In the genomic region with DNA sequence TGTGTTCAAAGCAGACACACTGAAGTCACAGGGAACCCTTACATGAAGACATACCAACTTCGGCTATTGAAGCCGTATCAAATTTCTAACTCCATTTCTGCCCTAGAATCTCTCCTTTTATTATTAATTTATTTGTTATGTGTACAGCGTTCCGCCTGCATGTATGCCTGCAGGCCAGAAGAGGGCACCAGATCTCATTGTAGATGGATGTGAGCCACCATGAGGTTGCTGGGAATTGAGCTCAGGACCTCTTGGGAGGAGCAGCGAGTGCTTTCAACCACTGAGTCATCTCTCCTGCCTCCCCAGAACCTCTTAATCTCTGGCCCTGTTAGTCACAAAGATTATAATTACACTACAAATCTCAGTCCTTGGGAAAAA, we compare ENCODE assay signal across 22 mouse cellular contexts. TPM values are rescaled to one million over a fixed set of nuclear protein-coding genes. Genes with fewer than 3 reads are reported as not detected.
DNase-seq lines count a peak whose midpoint lies in the region; ATAC-seq and TF ChIP-seq lines count a peak whose summit lies in the region.
"Had no signal": no experiment of that assay in that cellular context is flagged by ENCODE, and none has a peak within 500 bp of the region (broad histone marks: within the 10 kb centered on the region; RNA-seq: fewer than 3 reads in every experiment).

No protein-coding gene starts in this region.

- DNase-seq in cerebellum, adult 2 months: no peak
- DNase-seq in cerebellum, postnatal 25 days: no peak
- DNase-seq in layer of hippocampus, adult 2 months (ENCODE audit: low spot score in 2 of 2): no peak
- DNase-seq in layer of hippocampus, postnatal 10 days (ENCODE audit: low spot score in 2 of 2): no peak
- DNase-seq in 3T3-L1 (ENCODE audit: low read depth, low spot score) (peak; percentile 24), ZHBTc4 (ENCODE audit: low read depth, low spot score) (peak; percentile 40)
- no peak for DNase-seq in heart, postnatal 10 days
- DNase-seq: kidney, postnatal 36 days; left cerebral cortex, postnatal 4 days; thymus, postnatal 14 days had no signal

- no peaks in the 10 kb centered on the region for H3K27me3 ChIP-seq in cerebellum, adult 2 months (ENCODE audit: control insufficient read depth, insufficient read depth, low read length)
- H3K27me3 ChIP-seq: embryonic facial prominence, embryonic 12.5 days; heart, embryonic 15.5 days; intestine, embryonic 15.5 days; midbrain, embryonic 15.5 days had no signal

- H3K4me3 ChIP-seq in cerebellum, adult 2 months (replicated peaks; ENCODE audit: insufficient read depth, low read depth, low read length): no peak overlapping the region
- no peak overlapping the region for H3K4me3 ChIP-seq in layer of hippocampus, adult 2 months
- H3K4me3 ChIP-seq: embryonic facial prominence, embryonic 12.5 days; heart, embryonic 15.5 days; intestine, embryonic 15.5 days; midbrain, embryonic 15.5 days had no signal

- no peak overlapping the region for H3K27ac ChIP-seq in cerebellum, adult 2 months (ENCODE audit: insufficient read depth, low read length)
- peak overlapping the region; percentile 33; the same call in 1 of the 2 replicates for H3K27ac ChIP-seq in layer of hippocampus, adult 2 months
- H3K27ac ChIP-seq: embryonic facial prominence, embryonic 12.5 days; heart, embryonic 15.5 days; intestine, embryonic 15.5 days; midbrain, embryonic 15.5 days had no signal

- ATAC-seq in monocyte, adult 5-6 weeks (replicated peaks; ENCODE audit: insufficient number of reproducible peaks, low FRiP score, low TSS enrichment, poor library complexity, severe bottlenecking): no peak
- ATAC-seq: activated CD4-positive, CD25-positive, alpha-beta regulatory T cell, adult 4 months; intestine, embryonic 15.5 days; midbrain, embryonic 15.5 days had no signal

- 98% methylated on average over 5 of the region's 5 CpGs for whole genome bisulfite sequencing in cerebellum, adult 2 months

- peak; percentile 16; the same call in 1 of the 2 replicates for TF ChIP-seq CTCF in cerebellum, adult 2 months (IDR thresholded peaks at IDR 0.05; ENCODE audit: borderline replicate concordance, insufficient read depth, low read depth, low read length)
- TF ChIP-seq CTCF in layer of hippocampus, adult 2 months (conservative IDR thresholded peaks at IDR 0.05): peak; percentile 63

- TF ChIP-seq POLR2A in cerebellum, adult 2 months (IDR thresholded peaks at IDR 0.05; ENCODE audit: borderline replicate concordance, insufficient read depth, low read length): no peak

- intact Hi-C loops in heart, postnatal 10 days (cut with DNase I): loop anchor here (5.0 to 10.0 kb wide), 2 partner anchors 260 to 403 kb away; partner anchors contain the start of genes Cytip and Ermn

- no peaks in the 10 kb centered on the region; the same call in 1 of the 2 replicates for H3K4me1 ChIP-seq in cerebellum, adult 2 months (ENCODE audit: control insufficient read depth, insufficient read depth, low read length)
- H3K4me1 ChIP-seq: embryonic facial prominence, embryonic 12.5 days; intestine, embryonic 15.5 days; midbrain, embryonic 15.5 days had no signal

RNA-seq across cellular contexts. Expression of gene Gm17409, which starts 12.4 kb away (rescaled TPM):
- polyA plus RNA-seq in cerebellum, adult 2 months (2012; rRNA removed): not detected in 2 replicates
- total RNA-seq in layer of hippocampus, adult 2 months (2021): not detected
- total RNA-seq in layer of hippocampus, postnatal 10 days (2021): not detected
- not detected in 3 replicates for total RNA-seq in monocyte, adult 5-6 weeks (2017)
- total RNA-seq in heart, postnatal 10 days (2021): not detected
- total RNA-seq: adrenal gland, postnatal 36 days; gastrocnemius, postnatal 4 days; layer of hippocampus, postnatal 25 days; left cerebral cortex, postnatal 4 days had no signal
- polyA plus RNA-seq: activated CD4-positive, CD25-positive, alpha-beta regulatory T cell, adult 4 months; embryonic facial prominence, embryonic 12.5 days; frontal cortex, adult 2 months; heart, embryonic 15.5 days; hindbrain, embryonic 11.5 days; intestine, embryonic 15.5 days; liver, embryonic 16.5 days; midbrain, embryonic 15.5 days had no signal

Comparison
In these comparisons a context has a peak if more than half of its experiments do, and no peak if none do; other contexts are left out.
1. DNase-seq: peak in 3T3-L1 (single experiment) and ZHBTc4 (single experiment); none in cerebellum, adult 2 months (0 of 2), cerebellum, postnatal 25 days (0 of 2), layer of hippocampus, adult 2 months (0 of 2), layer of hippocampus, postnatal 10 days (0 of 2) and heart, postnatal 10 days (0 of 2).